Mouse (Mus musculus): ENCODE measurements around the gene Trcg1. TPM values are rescaled to one million over a fixed set of nuclear protein-coding genes. Genes with fewer than 3 reads are reported as not detected.
"Not testable (repeated sequence)": the region's sequence is repeated elsewhere in the genome, so short reads cannot be mapped to it uniquely, and the experiment has no call there.

Gene Trcg1
- polyA plus RNA-seq (2015; fragmentation: Nextera tagmentation; extraction: Ambion mirVana), result not detected in 2 replicates

- H3K9me3 ChIP-seq, result no peaks in the 10 kb centered on the region
- no peaks in the 10 kb centered on the region for H3K27me3 ChIP-seq
- no peak within 1 kb of the TSS for H3K4me2 ChIP-seq
- ATAC-seq (ENCODE audit: low FRiP score), result no peak
- H3K36me3 ChIP-seq, result no peaks in the 10 kb centered on the region
- no peak within 1 kb of the TSS for H3K27ac ChIP-seq
- no peaks in the 10 kb centered on the region for H3K4me1 ChIP-seq (replicated peaks)
- H3K9ac ChIP-seq, result no peak within 1 kb of the TSS
- no peak within 1 kb of the TSS for H3K4me3 ChIP-seq
- 88% methylated on average over 2 of the region's 2 CpGs for WGBS
These were observed at the start of gene Trcg1 for GRCm38 (mm10) chr9:57236256-57236655. TSS of gene Trcg1 (plus strand) at chr9:57236556.

DNA sequence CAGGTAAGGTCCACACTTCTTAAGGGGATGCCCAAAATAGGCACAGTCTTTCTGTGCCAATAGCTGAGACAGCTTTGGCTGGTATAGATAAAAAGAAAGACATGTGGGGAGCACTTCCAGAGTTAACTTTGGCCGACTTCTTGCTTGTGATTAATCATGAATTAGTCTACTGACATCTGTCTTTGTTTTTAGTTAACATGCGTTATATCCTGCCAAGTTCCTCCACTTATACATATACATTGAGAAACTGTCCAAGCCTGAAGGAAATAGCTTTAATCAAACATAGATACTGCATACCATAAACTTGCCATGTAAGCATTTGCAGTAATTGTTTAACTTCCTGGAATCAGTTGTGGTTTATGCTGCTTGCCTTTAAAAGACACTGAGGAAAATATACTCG is 39.6 kb upstream of the Trcg1 start:
- Histone ChIP-seq H3K4me1 (replicated peaks) (no peaks in the 10 kb centered on the region), H3K36me3 (no peaks in the 10 kb centered on the region), H3K27me3 (no peaks in the 10 kb centered on the region), H3K27ac (no peak overlapping the region), H3K9me3 (no peaks in the 10 kb centered on the region), H3K9ac (no peak overlapping the region), H3K4me3 (no peak overlapping the region), H3K4me2 (no peak overlapping the region)
- WGBS, result 67% methylated on average over 3 of the region's 3 CpGs
- ATAC-seq (ENCODE audit: low FRiP score), result no peak

- H3K9ac ChIP-seq, result no peak overlapping the region
- no peaks in the 10 kb centered on the region for H3K27me3 ChIP-seq
- ATAC-seq (ENCODE audit: low FRiP score), result no peak
- H3K9me3 ChIP-seq, result no peaks in the 10 kb centered on the region
- H3K4me1 ChIP-seq (replicated peaks), result no peaks in the 10 kb centered on the region
- WGBS, result 76% methylated on average over 8 of the region's 8 CpGs
- H3K4me2 ChIP-seq, result no peak overlapping the region
- H3K27ac ChIP-seq, result no peak overlapping the region
- no peaks in the 10 kb centered on the region for H3K36me3 ChIP-seq
- H3K4me3 ChIP-seq, result no peak overlapping the region
These were observed 38.9 kb upstream of the Trcg1 start for GRCm38 (mm10) chr9:57197414-57197813.

DNA sequence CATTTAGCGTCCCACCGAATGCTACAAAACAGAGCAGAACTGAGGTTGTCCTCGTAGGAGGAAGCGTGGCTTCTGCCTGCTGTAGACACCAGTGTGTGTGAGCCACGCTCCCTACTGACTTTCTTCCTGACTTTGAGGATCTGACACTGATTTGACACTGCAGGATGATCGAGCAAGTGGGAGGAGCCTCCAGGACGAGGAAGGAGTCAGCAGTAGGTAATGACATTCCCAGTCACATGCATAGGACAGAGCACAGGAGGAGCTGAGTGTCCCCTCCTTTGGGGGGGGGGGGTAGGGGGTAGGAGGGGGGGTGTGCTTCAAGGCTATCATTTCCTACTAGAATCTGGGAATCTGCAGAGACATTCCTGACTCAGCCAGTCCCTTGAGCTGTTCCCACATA is 33.4 kb upstream of the Trcg1 start:
- Histone ChIP-seq H3K4me3 (no peak overlapping the region), H3K27me3 (no peaks in the 10 kb centered on the region), H3K36me3 (no peaks in the 10 kb centered on the region), H3K4me1 (replicated peaks) (no peaks in the 10 kb centered on the region), H3K27ac (no peak overlapping the region), H3K9me3 (no peaks in the 10 kb centered on the region), H3K4me2 (no peak overlapping the region), H3K9ac (no peak overlapping the region)
- ATAC-seq (ENCODE audit: low FRiP score), result no peak
- 81% methylated on average over 7 of the region's 7 CpGs for WGBS

DNA sequence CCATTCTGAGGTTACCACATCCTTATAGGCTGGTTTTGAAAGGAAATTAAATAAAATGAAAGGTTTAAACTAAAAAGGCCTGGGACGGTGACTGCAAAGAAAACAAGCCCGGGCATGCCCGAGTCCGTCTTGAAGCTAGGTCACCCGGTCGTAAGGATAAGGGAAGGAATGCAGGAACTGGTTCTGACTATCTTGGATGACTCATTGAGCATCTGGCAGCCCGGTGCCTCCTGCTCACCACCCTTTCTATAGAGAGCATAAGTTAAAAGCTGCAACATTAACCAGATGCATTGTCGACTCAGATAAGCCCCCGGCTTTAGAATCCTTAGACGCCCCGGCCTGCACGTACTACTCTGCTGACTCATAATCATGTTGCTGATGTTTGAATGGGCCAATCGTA is 32.8 kb upstream of the Trcg1 start:
- not testable (repeated sequence) for ATAC-seq (ENCODE audit: low FRiP score); H3K27ac ChIP-seq; H3K36me3 ChIP-seq; H3K9me3 ChIP-seq; H3K4me3 ChIP-seq; H3K4me1 ChIP-seq (replicated peaks); H3K27me3 ChIP-seq; H3K9ac ChIP-seq; H3K4me2 ChIP-seq
- 94% methylated on average over 13 of the region's 13 CpGs for WGBS

- Histone ChIP-seq H3K4me3 (no peak overlapping the region), H3K27me3 (no peaks in the 10 kb centered on the region), H3K9ac (no peak overlapping the region), H3K36me3 (no peaks in the 10 kb centered on the region), H3K9me3 (no peaks in the 10 kb centered on the region), H3K4me2 (no peak overlapping the region), H3K4me1 (replicated peaks) (no peaks in the 10 kb centered on the region), H3K27ac (no peak overlapping the region)
- no peak for ATAC-seq (ENCODE audit: low FRiP score)
- WGBS, result 56% methylated on average over 2 of the region's 2 CpGs
These were observed 29.5 kb upstream of the Trcg1 start for GRCm38 (mm10) chr9:57206896-57207295.

GRCm38 (mm10) chr9:57209316-57209715 is 27.0 kb upstream of the Trcg1 start:
- Histone ChIP-seq H3K9me3 (no peaks in the 10 kb centered on the region), H3K4me3 (no peak overlapping the region), H3K9ac (no peak overlapping the region), H3K27ac (no peak overlapping the region), H3K36me3 (no peaks in the 10 kb centered on the region), H3K27me3 (no peaks in the 10 kb centered on the region), H3K4me2 (no peak overlapping the region), H3K4me1 (replicated peaks) (no peaks in the 10 kb centered on the region)
- no peak for ATAC-seq (ENCODE audit: low FRiP score)
- 32% methylated on average over 3 of the region's 3 CpGs for WGBS

- WGBS, result 75% methylated on average over 9 of the region's 9 CpGs
- no peaks in the 10 kb centered on the region for H3K27me3 ChIP-seq
These were observed 23.7 kb upstream of the Trcg1 start for GRCm38 (mm10) chr9:57212448-57213222.

GRCm38 (mm10) chr9:57214500-57214899 is 21.9 kb upstream of the Trcg1 start:
- Histone ChIP-seq H3K9ac (no peak overlapping the region), H3K4me2 (no peak overlapping the region), H3K4me3 (no peak overlapping the region), H3K27ac (no peak overlapping the region), H3K9me3 (no peaks in the 10 kb centered on the region), H3K36me3 (no peaks in the 10 kb centered on the region), H3K27me3 (no peaks in the 10 kb centered on the region), H3K4me1 (replicated peaks) (no peaks in the 10 kb centered on the region)
- 87% methylated on average over 6 of the region's 6 CpGs for WGBS
- no peak for ATAC-seq (ENCODE audit: low FRiP score)

More at GRCm38 (mm10) chr9:57212448-57213222, 23.7 kb upstream of the Trcg1 start:
- no peak for ATAC-seq (ENCODE audit: low FRiP score)
- Histone ChIP-seq H3K4me3 (no peak overlapping the region), H3K9me3 (no peaks in the 10 kb centered on the region), H3K4me1 (replicated peaks) (no peaks in the 10 kb centered on the region), H3K27ac (no peak overlapping the region), H3K36me3 (no peaks in the 10 kb centered on the region), H3K4me2 (no peak overlapping the region), H3K9ac (no peak overlapping the region)

DNA sequence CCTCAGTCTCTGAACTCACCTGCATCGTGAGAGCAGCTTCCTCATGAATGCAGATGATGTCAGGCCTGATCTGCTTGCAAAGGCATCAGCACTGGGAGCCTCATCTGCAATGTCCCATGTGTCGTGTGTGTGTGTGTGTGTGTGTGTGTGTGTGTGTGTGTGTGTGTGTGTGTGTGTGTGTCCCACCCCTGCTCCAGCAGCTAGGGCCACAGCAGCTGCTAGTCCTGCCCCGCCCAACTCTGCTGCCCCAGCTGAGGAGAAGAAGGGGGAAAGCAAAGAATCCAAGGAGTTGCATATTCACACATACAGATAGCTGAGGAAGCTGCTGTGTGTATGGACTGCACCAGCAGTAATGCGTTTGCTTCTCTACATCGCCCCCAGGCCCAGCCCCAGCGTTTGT is 19.1 kb upstream of the Trcg1 start:
- Histone ChIP-seq H3K9me3 (no peaks in the 10 kb centered on the region), H3K9ac (no peak overlapping the region), H3K36me3 (no peaks in the 10 kb centered on the region), H3K4me3 (no peak overlapping the region), H3K4me2 (no peak overlapping the region), H3K4me1 (replicated peaks) (no peaks in the 10 kb centered on the region), H3K27me3 (no peaks in the 10 kb centered on the region), H3K27ac (no peak overlapping the region)
- WGBS, result 83% methylated on average over 6 of the region's 6 CpGs
- ATAC-seq (ENCODE audit: low FRiP score), result no peak

DNA sequence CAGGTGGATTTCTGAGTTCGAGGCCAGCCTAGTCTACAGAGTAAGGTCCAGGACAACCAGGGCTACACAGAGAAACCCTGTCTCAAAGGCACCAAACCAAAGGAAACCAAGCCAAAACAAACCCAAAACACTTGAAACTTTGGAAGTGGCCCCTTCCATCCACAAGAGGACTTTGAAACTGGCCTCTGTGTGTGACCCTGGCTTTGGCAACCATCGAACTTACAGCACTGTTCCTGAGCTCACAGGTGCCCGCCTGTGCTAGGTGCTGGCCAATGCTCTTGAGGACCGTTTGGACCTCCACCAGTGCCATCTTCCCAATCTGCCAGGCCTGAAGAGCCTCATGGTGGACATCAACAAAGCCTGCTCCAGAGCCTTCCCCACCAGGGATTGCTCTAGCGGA is 17.6 kb upstream of the Trcg1 start:
- H3K9ac ChIP-seq, result no peak overlapping the region
- no peak overlapping the region for H3K27ac ChIP-seq
- no peak overlapping the region for H3K4me2 ChIP-seq
- no peak overlapping the region for H3K4me3 ChIP-seq
- H3K27me3 ChIP-seq, result no peaks in the 10 kb centered on the region
- 89% methylated on average over 5 of the region's 5 CpGs for WGBS
- H3K4me1 ChIP-seq (replicated peaks), result no peaks in the 10 kb centered on the region
- no peaks in the 10 kb centered on the region for H3K9me3 ChIP-seq
- no peaks in the 10 kb centered on the region for H3K36me3 ChIP-seq
- ATAC-seq (ENCODE audit: low FRiP score), result no peak

DNA sequence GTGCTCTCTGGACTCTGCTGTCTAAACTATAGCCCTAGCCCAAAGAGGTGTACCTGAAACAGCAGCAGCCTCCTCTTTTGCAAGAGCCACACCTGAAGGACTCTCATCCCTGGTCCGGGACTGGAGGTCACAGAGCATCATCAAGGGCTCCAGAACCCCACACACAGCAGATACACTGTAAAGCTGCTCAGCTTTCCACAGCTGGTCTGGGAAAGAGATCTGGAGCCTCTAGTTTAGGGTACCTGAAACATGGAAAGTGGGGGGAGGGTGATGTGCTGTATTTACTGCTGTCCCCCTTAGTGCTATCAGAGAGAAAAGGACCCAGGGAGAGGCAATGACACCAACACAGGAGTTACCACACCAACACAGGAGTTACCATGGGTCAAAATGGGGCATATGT is 16.8 kb upstream of the Trcg1 start:
- Histone ChIP-seq H3K4me1 (replicated peaks) (no peaks in the 10 kb centered on the region), H3K36me3 (no peaks in the 10 kb centered on the region), H3K4me2 (no peak overlapping the region), H3K27ac (no peak overlapping the region), H3K9me3 (no peaks in the 10 kb centered on the region), H3K4me3 (no peak overlapping the region), H3K27me3 (no peaks in the 10 kb centered on the region), H3K9ac (no peak overlapping the region)
- ATAC-seq (ENCODE audit: low FRiP score), result no peak
- WGBS, result 89% methylated on average over 1 of the region's 1 CpGs

- no peak overlapping the region for H3K4me2 ChIP-seq
- no peaks in the 10 kb centered on the region for H3K9me3 ChIP-seq
- H3K4me1 ChIP-seq (replicated peaks), result no peaks in the 10 kb centered on the region
- H3K9ac ChIP-seq, result no peak overlapping the region
- H3K4me3 ChIP-seq, result no peak overlapping the region
- H3K36me3 ChIP-seq, result no peaks in the 10 kb centered on the region
- no peaks in the 10 kb centered on the region for H3K27me3 ChIP-seq
- no peak overlapping the region for H3K27ac ChIP-seq
- no peak for ATAC-seq (ENCODE audit: low FRiP score)
- WGBS, result 25% methylated on average over 6 of the region's 6 CpGs
These were observed 16.0 kb upstream of the Trcg1 start for GRCm38 (mm10) chr9:57220356-57220755.

Measured in hindbrain, embryonic 13.5 days (tissue).